Mouse (Mus musculus) retina, postnatal 7 days (tissue): ENCODE measurements around the gene Nme9.

Experiments used
- DNase-seq: peaks from one replicate; pipeline ENCODE4 v3.0.0-alpha.2; 2012; ENCODE audit warnings: low read depth, low spot score

Gene Nme9

GRCm38 (mm10) chr9:99436182-99437030 lies 14.9 kb upstream of the Nme9 start:
- DNase-seq, result peak; percentile 60

- DNase-seq, result no peak
These were observed 14.1 kb upstream of the Nme9 start, which contains the start of gene Mras for GRCm38 (mm10) chr9:99437031-99437764. TSS of gene Mras (minus strand) at chr9:99437381.

GRCm38 (mm10) chr9:99437781-99438565 lies 13.3 kb upstream of the Nme9 start:
- no peak for DNase-seq

- DNase-seq, result no peak
These were observed 12.2 kb upstream of the Nme9 start for GRCm38 (mm10) chr9:99439064-99439463.

- DNase-seq, result no peak
These were observed 10.3 kb upstream of the Nme9 start for GRCm38 (mm10) chr9:99440941-99441340.

- no peak for DNase-seq
These were observed 9.4 kb upstream of the Nme9 start for GRCm38 (mm10) chr9:99441647-99442433.

- DNase-seq, result no peak
These were observed 6.6 kb upstream of the Nme9 start for GRCm38 (mm10) chr9:99444590-99445178.

GRCm38 (mm10) chr9:99446259-99446658 lies 5.0 kb upstream of the Nme9 start:
- DNase-seq, result no peak

GRCm38 (mm10) chr9:99447323-99447722 lies 4.0 kb upstream of the Nme9 start:
- DNase-seq, result no peak

GRCm38 (mm10) chr9:99449886-99450647 lies 1.2 kb upstream of the Nme9 start:
- no peak for DNase-seq

GRCm38 (mm10) chr9:99454211-99454610 lies 2.9 kb downstream of the Nme9 start:
- no peak for DNase-seq

GRCm38 (mm10) chr9:99458529-99459208 lies 7.4 kb downstream of the Nme9 start:
- no peak for DNase-seq

GRCm38 (mm10) chr9:99459730-99460129 lies 8.5 kb downstream of the Nme9 start:
- no peak for DNase-seq

- no peak for DNase-seq
These were observed 13.6 kb downstream of the Nme9 start for GRCm38 (mm10) chr9:99464876-99465275.

GRCm38 (mm10) chr9:99468572-99468971 lies 17.3 kb downstream of the Nme9 start:
- no peak for DNase-seq

- DNase-seq, result no peak
These were observed 18.5 kb downstream of the Nme9 start for GRCm38 (mm10) chr9:99469681-99470273.

GRCm38 (mm10) chr9:99470347-99471092 lies 19.2 kb downstream of the Nme9 start:
- DNase-seq, result no peak

GRCm38 (mm10) chr9:99471334-99471733 lies 20.1 kb downstream of the Nme9 start:
- no peak for DNase-seq
